Mouse (Mus musculus): Measurements from ENCODE around the gene Gm14412. TPM values are rescaled to one million over a fixed set of nuclear protein-coding genes. Genes with fewer than 3 reads are reported as not detected.
"Not testable (repeated sequence)": the region's sequence is repeated elsewhere in the genome, so short reads cannot be mapped to it uniquely, and the experiment has no call there.

The Gm14412 gene
- polyA plus RNA-seq (2017; shearing (Covaris generic)): not detected

- not testable (repeated sequence) for ATAC-seq
Observed at GRCm38 (mm10) chr2:177324257-177324733, at the start of gene Gm14412. Gm14412 (minus strand) TSS chr2:177324307.

- not testable (repeated sequence) for ATAC-seq
Observed at GRCm38 (mm10) chr2:177329661-177330292, 5.7 kb upstream of the Gm14412 start.

- not testable (repeated sequence) for ATAC-seq
Observed at GRCm38 (mm10) chr2:177321361-177321760, 2.7 kb downstream of the Gm14412 start.

GRCm38 (mm10) chr2:177320786-177321320, 3.3 kb downstream of the Gm14412 start:
- not testable (repeated sequence) for ATAC-seq

GRCm38 (mm10) chr2:177318996-177319395, 5.1 kb downstream of the Gm14412 start:
- ATAC-seq: no peak

GRCm38 (mm10) chr2:177309627-177310026, 14.5 kb downstream of the Gm14412 start:
- not testable (repeated sequence) for ATAC-seq

GRCm38 (mm10) chr2:177304980-177305379, 19.1 kb downstream of the Gm14412 start:
- ATAC-seq: not testable (repeated sequence)

GRCm38 (mm10) chr2:177283701-177284100, 40.4 kb downstream of the Gm14412 start:
- ATAC-seq: not testable (repeated sequence)

- not testable (repeated sequence) for ATAC-seq
Observed at GRCm38 (mm10) chr2:177277754-177278153, 46.4 kb downstream of the Gm14412 start.

GRCm38 (mm10) chr2:177272237-177272636, 51.9 kb downstream of the Gm14412 start:
- not testable (repeated sequence) for ATAC-seq

- ATAC-seq: not testable (repeated sequence)
Observed at GRCm38 (mm10) chr2:177266936-177267335, 57.2 kb downstream of the Gm14412 start, which contains the start of gene Gm14409. Gm14409 (minus strand) TSS chr2:177267036.

Other genes with a start within 250 kb of the Gm14412 start
- gene Gm14401, start 250.0 kb downstream of the Gm14412 start, polyA plus RNA-seq (2017; shearing (Covaris generic)): not detected
- 10 to 100 TPM; 17.3 to 19.2 TPM for gene Gm14410, start 117.9 kb downstream of the Gm14412 start, polyA plus RNA-seq (2017; shearing (Covaris generic))
- gene Gm14409, start 57.3 kb downstream of the Gm14412 start, polyA plus RNA-seq (2017; shearing (Covaris generic)): not detected
- under 1 TPM in 1 of 2 experiments, not detected in 1; 0.58 TPM for gene Gm14418, start 74.0 kb upstream of the Gm14412 start, polyA plus RNA-seq (2017; shearing (Covaris generic))
- gene Zfp970, start 140.4 kb upstream of the Gm14412 start, polyA plus RNA-seq (2017; shearing (Covaris generic)): 1 to 10 TPM; 5.7 to 7.6 TPM
- gene Gm14403, start 173.9 kb upstream of the Gm14412 start, polyA plus RNA-seq (2017; shearing (Covaris generic)): under 1 TPM in 1 of 2 experiments, not detected in 1; 0.78 TPM

All from activated CD4-positive, CD25-positive, alpha-beta regulatory T cell, adult 4 months (primary cell).